Comparison of ENCODE assay signal across 9 mouse cellular contexts in the genomic region with DNA sequence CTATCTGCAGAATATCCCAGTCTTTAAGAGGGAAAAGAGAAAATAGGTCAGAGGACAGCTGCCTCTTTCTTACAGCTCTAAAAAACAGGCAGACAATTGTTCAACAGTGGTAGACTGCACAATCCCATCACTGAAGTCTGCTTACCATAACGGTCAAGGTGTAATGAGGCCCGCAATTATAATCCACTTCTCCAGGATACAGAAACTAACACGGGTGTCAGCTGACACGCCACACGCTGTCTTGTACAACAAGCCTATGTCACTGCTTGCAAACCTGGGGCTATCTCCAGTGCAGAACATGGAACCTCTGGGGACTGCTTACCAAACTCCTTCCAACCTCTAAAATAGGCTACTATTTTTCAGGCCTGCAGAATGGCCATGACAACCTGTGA. TPM values are rescaled to one million over a fixed set of nuclear protein-coding genes. Genes with fewer than 3 reads are reported as not detected.
DNase-seq lines count a peak whose midpoint lies in the region; ATAC-seq lines count a peak whose summit lies in the region.
"Had no signal": no experiment of that assay in that cellular context is flagged by ENCODE, and none has a peak within 500 bp of the region (broad histone marks: within the 10 kb centered on the region; RNA-seq: fewer than 3 reads in every experiment).

No protein-coding gene starts in this region.

- H3K27ac ChIP-seq in liver, embryonic 12.5 days: peak overlapping the region; percentile 99
- H3K27ac ChIP-seq in hindbrain, embryonic 16.5 days (ENCODE audit: low read depth, low read length): no peak overlapping the region; the same call in 1 of the 2 replicates

- 48% methylated on average over 5 of the region's 5 CpGs for WGBS in liver, embryonic 12.5 days (ENCODE audit: insufficient replicate concordance)
- whole genome bisulfite sequencing in hindbrain, embryonic 16.5 days: 79% methylated on average over 5 of the region's 5 CpGs

- H3K9ac ChIP-seq in liver, embryonic 12.5 days: peak overlapping the region; percentile 72
- no peak overlapping the region for H3K9ac ChIP-seq in hindbrain, embryonic 16.5 days (ENCODE audit: low read depth, low read length)

- H3K4me1 ChIP-seq in megakaryocyte, embryonic 14.5 days: peaks cover 91% of the 10 kb centered on the region
- peaks cover 75% of the 10 kb centered on the region for H3K4me1 ChIP-seq in liver, embryonic 12.5 days
- no peaks in the 10 kb centered on the region for H3K4me1 ChIP-seq in hindbrain, embryonic 16.5 days (ENCODE audit: control insufficient read depth, insufficient read depth, low read depth, low read length)

- ATAC-seq in megakaryocyte, adult 5-6 weeks (ENCODE audit: poor library complexity, severe bottlenecking): no peak
- ATAC-seq in liver, embryonic 12.5 days: peak; percentile 71
- no peak for ATAC-seq in hindbrain, embryonic 16.5 days

- H3K4me2 ChIP-seq in liver, embryonic 12.5 days: peak overlapping the region; percentile 75
- H3K4me2 ChIP-seq in hindbrain, embryonic 16.5 days (ENCODE audit: low read length): no peak overlapping the region

- H3K36me3 ChIP-seq in megakaryocyte, embryonic 14.5 days (replicated peaks; ENCODE audit: low read length): peaks cover 75% of the 10 kb centered on the region
- H3K36me3 ChIP-seq in liver, embryonic 12.5 days: peaks cover 55% of the 10 kb centered on the region
- peaks cover 9% of the 10 kb centered on the region for H3K36me3 ChIP-seq in hindbrain, embryonic 16.5 days (ENCODE audit: control insufficient read depth, insufficient read depth, low read length)

- no peaks in the 10 kb centered on the region for H3K9me3 ChIP-seq in megakaryocyte, embryonic 14.5 days
- no peaks in the 10 kb centered on the region for H3K9me3 ChIP-seq in liver, embryonic 12.5 days (replicated peaks)
- no peaks in the 10 kb centered on the region for H3K9me3 ChIP-seq in hindbrain, embryonic 16.5 days (ENCODE audit: control insufficient read depth, low read length)

- peak; percentile 28 to 29 for DNase-seq in gastrocnemius, adult 8-10 months (ENCODE audit: low spot score in 2 of 2)
- no peak for DNase-seq in gastrocnemius, postnatal 36 days
- DNase-seq in thymus, postnatal 25 days: no peak
- DNase-seq in urinary bladder, postnatal 10 days (ENCODE audit: low spot score): no peak
- DNase-seq: adrenal gland, postnatal 14 days had no signal

- H3K27me3 ChIP-seq in megakaryocyte, embryonic 14.5 days (replicated peaks): no peaks in the 10 kb centered on the region
- no peaks in the 10 kb centered on the region for H3K27me3 ChIP-seq in liver, embryonic 12.5 days (replicated peaks)
- no peaks in the 10 kb centered on the region for H3K27me3 ChIP-seq in hindbrain, embryonic 16.5 days (replicated peaks; ENCODE audit: control insufficient read depth, insufficient read depth, low read length)

- peak overlapping the region; percentile 85 for H3K4me3 ChIP-seq in megakaryocyte, embryonic 14.5 days (replicated peaks)
- peak overlapping the region; percentile 47 for H3K4me3 ChIP-seq in liver, embryonic 12.5 days
- no peak overlapping the region for H3K4me3 ChIP-seq in hindbrain, embryonic 16.5 days (ENCODE audit: low read length)

- intact Hi-C loops in gastrocnemius, postnatal 36 days (cut with DNase I): no loop called here

RNA-seq across cellular contexts. Expression of a gene that starts 28.0 kb away (rescaled TPM):
- total RNA-seq in gastrocnemius, adult 8-10 months (2022): 10 to 100 TPM; 13.9 to 15.2 (median 15.1) TPM
- 10 to 100 TPM; 10.4 to 13.3 TPM for total RNA-seq in gastrocnemius, postnatal 36 days (2021)
- 7.1 and 8.7 TPM in 2 replicates for polyA plus RNA-seq in megakaryocyte, embryonic 14.5 days (2012; ENCODE audit: insufficient read depth, low replicate concordance)
- total RNA-seq in megakaryocyte, adult 5-6 weeks (2015): 22.3 and 25.5 TPM in 2 replicates
- total RNA-seq in megakaryocyte, adult 5-6 weeks (2017): 11.2 and 16.2 TPM in 2 replicates
- polyA plus RNA-seq in liver, embryonic 12.5 days (2016; fragmentation: Nextera tagmentation; extraction: Ambion mirVana): 15.4 and 15.7 TPM in 2 replicates
- 63.8 and 74.4 TPM in 2 replicates for polyA plus RNA-seq in hindbrain, embryonic 16.5 days (2015; fragmentation: Nextera tagmentation; extraction: Ambion mirVana)

Comparison
In these comparisons a context has a peak if more than half of its experiments do, and no peak if none do; other contexts are left out.
1. DNase-seq: peak in gastrocnemius, adult 8-10 months (2 of 2); none in gastrocnemius, postnatal 36 days (0 of 2), thymus, postnatal 25 days (single experiment) and urinary bladder, postnatal 10 days (single experiment).